Mouse (Mus musculus) midbrain, embryonic 16.5 days (tissue): Measurements from ENCODE around the gene Dcbld2. TPM values are rescaled to one million over a fixed set of nuclear protein-coding genes. Genes with fewer than 3 reads are reported as not detected.

ENCODE experiments used
- ATAC-seq: fragments of 200-750 bp; cut with Nextera tagmentation; 2 replicates; pipeline ENCODE4 v1.8.0; 2017; ENCODE audit warnings: moderate TSS enrichment
- H3K27ac ChIP-seq: fragments of 300-500 bp; sonication (generic); 2 replicates; pipeline ENCODE4 v1.5.1; 2014; ENCODE audit warnings: mild to moderate bottlenecking, low read length, mixed read lengths
- H3K27me3 ChIP-seq: fragments of 300-500 bp; sonication (generic); 2 replicates; pipeline ENCODE4 v1.6.1; 2014; ENCODE audit warnings: low read depth, low read length, mixed read lengths; ENCODE audit not compliant: control insufficient read depth, insufficient read depth
- H3K36me3 ChIP-seq: fragments of 300-500 bp; sonication (generic); 2 replicates; pipeline ENCODE4 v1.6.1; 2014; ENCODE audit warnings: mild to moderate bottlenecking, low read length, moderate library complexity, mixed read lengths; ENCODE audit not compliant: control insufficient read depth, insufficient read depth
- H3K4me1 ChIP-seq: fragments of 300-500 bp; sonication (generic); 2 replicates; pipeline ENCODE4 v1.6.1; 2014; ENCODE audit warnings: mild to moderate bottlenecking, low read length, mixed read lengths; ENCODE audit not compliant: control insufficient read depth, insufficient read depth
- H3K4me2 ChIP-seq: fragments of 300-500 bp; sonication (generic); 2 replicates; pipeline ENCODE4 v1.6.1; 2014; ENCODE audit warnings: mild to moderate bottlenecking, low read length, mixed read lengths
- H3K4me3 ChIP-seq: fragments of 300-500 bp; sonication (generic); 2 replicates; pipeline ENCODE4 v1.5.1; 2014; ENCODE audit warnings: low read depth, mild to moderate bottlenecking, low read length, moderate library complexity, mixed read lengths
- H3K9ac ChIP-seq: fragments of 300-500 bp; sonication (generic); 2 replicates; pipeline ENCODE4 v1.6.1; 2014; ENCODE audit warnings: low read depth, low read length, mixed read lengths
- H3K9me3 ChIP-seq: fragments of 300-500 bp; sonication (generic); replicated peaks from 2 replicates; pipeline ENCODE4 v1.6.1; 2014; ENCODE audit warnings: mild to moderate bottlenecking, low read length, mixed read lengths; ENCODE audit not compliant: control insufficient read depth, poor library complexity, severe bottlenecking
- WGBS: fragments of 180-500 bp; shearing (Covaris S2); extraction: QIAGEN DNeasy Blood & Tissue Kit; methylation state at CpG from one replicate; pipeline ENCODE4 v1.1.7; 2014; 5-methylcytosine and 5-hydroxymethylcytosine counted together
- polyA plus RNA-seq: library from polyadenylated mRNA; unstranded; fragments of >200 nt; fragmentation: Nextera tagmentation; extraction: Ambion mirVana; gene quantifications from 2 replicates; pipeline ENCODE4 v1.2.1, GENCODE M21; 2015

Gene Dcbld2
- polyA plus RNA-seq, 1 experiment from 2014 or later, result 5.5 TPM

- no peaks in the 10 kb centered on the region for H3K4me1 ChIP-seq
- no peak overlapping the region for H3K4me2 ChIP-seq
- H3K4me3 ChIP-seq, result no peak overlapping the region
- no peak overlapping the region for H3K27ac ChIP-seq
- no peak for ATAC-seq
- H3K27me3 ChIP-seq, result no peaks in the 10 kb centered on the region
- 75% methylated on average over 6 of the region's 6 CpGs for WGBS
- H3K9ac ChIP-seq, result no peak overlapping the region
- H3K36me3 ChIP-seq, result peaks cover 4% of the 10 kb centered on the region; the same call in 1 of the 2 replicates
- no peaks in the 10 kb centered on the region for H3K9me3 ChIP-seq
These were observed 36.5 kb downstream of the Dcbld2 start for GRCm38 (mm10) chr16:58444735-58445134.

- H3K4me2 ChIP-seq, result no peak overlapping the region
- no peak overlapping the region for H3K27ac ChIP-seq
- no peak for ATAC-seq
- H3K9ac ChIP-seq, result no peak overlapping the region
- over 99% methylated on average over 4 of the region's 4 CpGs for WGBS
- no peaks in the 10 kb centered on the region for H3K27me3 ChIP-seq
- no peaks in the 10 kb centered on the region for H3K9me3 ChIP-seq
- peaks cover 4% of the 10 kb centered on the region; the same call in 1 of the 2 replicates for H3K36me3 ChIP-seq
- H3K4me3 ChIP-seq, result no peak overlapping the region
- H3K4me1 ChIP-seq, result no peaks in the 10 kb centered on the region
These were observed 38.3 kb downstream of the Dcbld2 start for GRCm38 (mm10) chr16:58446281-58447259.

GRCm38 (mm10) chr16:58449073-58449472, 40.8 kb downstream of the Dcbld2 start:
- no peak overlapping the region for H3K27ac ChIP-seq
- WGBS, result 92% methylated on average over 4 of the region's 4 CpGs
- no peak overlapping the region for H3K4me3 ChIP-seq
- peaks cover 5% of the 10 kb centered on the region; the same call in 1 of the 2 replicates for H3K36me3 ChIP-seq
- no peaks in the 10 kb centered on the region for H3K27me3 ChIP-seq
- no peak for ATAC-seq
- H3K9ac ChIP-seq, result no peak overlapping the region
- no peaks in the 10 kb centered on the region for H3K9me3 ChIP-seq
- no peaks in the 10 kb centered on the region for H3K4me1 ChIP-seq
- H3K4me2 ChIP-seq, result no peak overlapping the region

- WGBS, result 74% methylated on average over 6 of the region's 6 CpGs
- Histone ChIP-seq H3K27me3 (no peaks in the 10 kb centered on the region), H3K27ac (no peak overlapping the region), H3K4me1 (no peaks in the 10 kb centered on the region), H3K4me3 (no peak overlapping the region), H3K36me3 (peaks cover 5% of the 10 kb centered on the region; the same call in 1 of the 2 replicates), H3K4me2 (no peak overlapping the region), H3K9me3 (no peaks in the 10 kb centered on the region), H3K9ac (no peak overlapping the region)
- no peak for ATAC-seq
These were observed 42.4 kb downstream of the Dcbld2 start for GRCm38 (mm10) chr16:58450648-58451047.

- WGBS, result 96% methylated on average over 5 of the region's 5 CpGs
These were observed 43.4 kb downstream of the Dcbld2 start for GRCm38 (mm10) chr16:58451647-58452046.

GRCm38 (mm10) chr16:58453138-58453537, 44.9 kb downstream of the Dcbld2 start:
- Histone ChIP-seq H3K27ac (no peak overlapping the region), H3K27me3 (no peaks in the 10 kb centered on the region), H3K4me1 (no peaks in the 10 kb centered on the region), H3K36me3 (0 out of 2 replicates have a peak, but pooled peaks cover 7% of the 10 kb centered on the region), H3K4me3 (no peak overlapping the region), H3K9ac (no peak overlapping the region), H3K9me3 (no peaks in the 10 kb centered on the region), H3K4me2 (no peak overlapping the region)
- WGBS, result 84% methylated on average over 3 of the region's 3 CpGs
- ATAC-seq, result no peak

More at GRCm38 (mm10) chr16:58451647-58452046, 43.4 kb downstream of the Dcbld2 start:
- no peak overlapping the region for H3K27ac ChIP-seq
- H3K9me3 ChIP-seq, result no peaks in the 10 kb centered on the region
- H3K9ac ChIP-seq, result no peak overlapping the region
- no peaks in the 10 kb centered on the region for H3K27me3 ChIP-seq
- H3K4me3 ChIP-seq, result no peak overlapping the region
- H3K4me2 ChIP-seq, result no peak overlapping the region
- ATAC-seq, result no peak
- no peaks in the 10 kb centered on the region for H3K4me1 ChIP-seq
- peaks cover 7% of the 10 kb centered on the region; the same call in 1 of the 2 replicates for H3K36me3 ChIP-seq

- ATAC-seq, result no peak
- no peak overlapping the region for H3K27ac ChIP-seq
- no peak overlapping the region for H3K4me3 ChIP-seq
- 0 out of 2 replicates have a peak, but pooled peaks cover 7% of the 10 kb centered on the region for H3K36me3 ChIP-seq
- H3K4me1 ChIP-seq, result no peaks in the 10 kb centered on the region
- no peaks in the 10 kb centered on the region for H3K27me3 ChIP-seq
- H3K9ac ChIP-seq, result no peak overlapping the region
- H3K4me2 ChIP-seq, result no peak overlapping the region
- no peaks in the 10 kb centered on the region for H3K9me3 ChIP-seq
These were observed 45.6 kb downstream of the Dcbld2 start for GRCm38 (mm10) chr16:58453820-58454219.

GRCm38 (mm10) chr16:58454617-58455016, 46.4 kb downstream of the Dcbld2 start:
- Histone ChIP-seq H3K36me3 (0 out of 2 replicates have a peak, but pooled peaks cover 7% of the 10 kb centered on the region), H3K4me3 (no peak overlapping the region), H3K9ac (no peak overlapping the region), H3K27me3 (no peaks in the 10 kb centered on the region), H3K27ac (no peak overlapping the region), H3K9me3 (no peaks in the 10 kb centered on the region), H3K4me1 (no peaks in the 10 kb centered on the region), H3K4me2 (no peak overlapping the region)
- no peak for ATAC-seq
- WGBS, result 79% methylated on average over 8 of the region's 8 CpGs

- ATAC-seq, result no peak
- 91% methylated on average over 5 of the region's 5 CpGs for WGBS
- H3K9ac ChIP-seq, result no peak overlapping the region
These were observed 46.9 kb downstream of the Dcbld2 start for GRCm38 (mm10) chr16:58455118-58455517.

More at GRCm38 (mm10) chr16:58455118-58455517, 46.9 kb downstream of the Dcbld2 start:
- H3K27me3 ChIP-seq, result no peaks in the 10 kb centered on the region
- H3K4me1 ChIP-seq, result no peaks in the 10 kb centered on the region
- no peaks in the 10 kb centered on the region for H3K9me3 ChIP-seq
- 0 out of 2 replicates have a peak, but pooled peaks cover 4% of the 10 kb centered on the region for H3K36me3 ChIP-seq
- no peak overlapping the region for H3K27ac ChIP-seq
- no peak overlapping the region for H3K4me2 ChIP-seq
- H3K4me3 ChIP-seq, result no peak overlapping the region
